Mouse (Mus musculus) limb, embryonic 13.5 days (tissue): ENCODE data around the gene Dnm3. TPM values are rescaled to one million over a fixed set of nuclear protein-coding genes. Genes with fewer than 3 reads are reported as not detected.

Source experiments
- ATAC-seq: fragments of 200-750 bp; cut with Nextera tagmentation; 2 replicates; pipeline ENCODE4 v1.8.0; 2017; ENCODE audit warnings: low read depth, moderate number of reproducible peaks, moderate TSS enrichment; ENCODE audit not compliant: low FRiP score
- H3K27ac ChIP-seq: fragments of 300-500 bp; sonication (generic); 2 replicates; pipeline ENCODE4 v1.5.1; 2015; ENCODE audit warnings: inconsistent platforms, mild to moderate bottlenecking, moderate library complexity
- H3K27me3 ChIP-seq: fragments of 300-500 bp; sonication (generic); 2 replicates; pipeline ENCODE4 v1.6.1; 2015; ENCODE audit warnings: mild to moderate bottlenecking, inconsistent platforms
- H3K36me3 ChIP-seq: fragments of 300-500 bp; sonication (generic); 2 replicates; pipeline ENCODE4 v1.6.1; 2015; ENCODE audit warnings: inconsistent platforms, mild to moderate bottlenecking, moderate library complexity
- H3K4me1 ChIP-seq: fragments of 300-500 bp; sonication (generic); 2 replicates; pipeline ENCODE4 v1.6.1; 2015; ENCODE audit warnings: inconsistent platforms
- H3K4me2 ChIP-seq: fragments of 300-500 bp; sonication (generic); replicated peaks from 2 replicates; pipeline ENCODE4 v1.6.1; 2015; ENCODE audit warnings: inconsistent platforms, mild to moderate bottlenecking, moderate library complexity
- H3K4me3 ChIP-seq: fragments of 300-500 bp; sonication (generic); 2 replicates; pipeline ENCODE4 v1.5.1; 2015; ENCODE audit warnings: moderate library complexity, mild to moderate bottlenecking, inconsistent platforms
- H3K9ac ChIP-seq: fragments of 300-500 bp; sonication (generic); 2 replicates; pipeline ENCODE4 v1.6.1; 2015; ENCODE audit warnings: mild to moderate bottlenecking, inconsistent platforms
- H3K9me3 ChIP-seq: fragments of 300-500 bp; sonication (generic); 2 replicates; pipeline ENCODE4 v1.6.1; 2016; ENCODE audit warnings: inconsistent platforms
- WGBS: fragments of 180-500 bp; shearing (Covaris S2); methylation state at CpG from one replicate; pipeline ENCODE4 v1.1.7; 2015; 5-methylcytosine and 5-hydroxymethylcytosine counted together
- polyA plus RNA-seq: library from polyadenylated mRNA; unstranded; fragments of >200 nt; fragmentation: Nextera tagmentation; extraction: Ambion mirVana; gene quantifications from 2 replicates; pipeline ENCODE4 v1.2.1, GENCODE M21; 2015

The Dnm3 gene
- polyA plus RNA-seq, 1 experiment from 2014 or later: 28.0 TPM

GRCm38 (mm10) chr1:162187352-162188120 is 290.3 kb downstream of the Dnm3 start:
- Histone ChIP-seq H3K4me2 (peak overlapping the region; percentile 46), H3K4me3 (no peak overlapping the region), H3K27me3 (no peaks in the 10 kb centered on the region), H3K4me1 (peaks cover 60% of the 10 kb centered on the region), H3K9ac (peak overlapping the region; percentile 52; the same call in 1 of the 2 replicates), H3K36me3 (no peaks in the 10 kb centered on the region), H3K27ac (peak overlapping the region; percentile 99), H3K9me3 (no peaks in the 10 kb centered on the region)
- WGBS: 12% methylated on average over 8 of the region's 8 CpGs
- ATAC-seq: peak; percentile 60

- Histone ChIP-seq H3K36me3 (no peaks in the 10 kb centered on the region), H3K4me1 (peaks cover 67% of the 10 kb centered on the region), H3K9ac (peak overlapping the region; percentile 52), H3K9me3 (no peaks in the 10 kb centered on the region), H3K4me3 (no peak overlapping the region), H3K4me2 (peak overlapping the region; percentile 46), H3K27me3 (no peaks in the 10 kb centered on the region), H3K27ac (peak overlapping the region; percentile 99)
- 6% methylated on average over 7 of the region's 7 CpGs for WGBS
- ATAC-seq: peak; percentile 48
These were observed 291.1 kb downstream of the Dnm3 start for GRCm38 (mm10) chr1:162186470-162187351.

GRCm38 (mm10) chr1:162184003-162184748 is 293.7 kb downstream of the Dnm3 start:
- WGBS: 17% methylated on average over 14 of the region's 14 CpGs
- Histone ChIP-seq H3K4me3 (0 out of 2 replicates have a peak overlapping the region, but pooled peaks have one; percentile 1), H3K4me1 (peaks cover 83% of the 10 kb centered on the region), H3K4me2 (peak overlapping the region; percentile 38), H3K9ac (0 out of 2 replicates have a peak overlapping the region, but pooled peaks have one; percentile 8), H3K9me3 (no peaks in the 10 kb centered on the region), H3K36me3 (no peaks in the 10 kb centered on the region), H3K27me3 (no peaks in the 10 kb centered on the region), H3K27ac (peak overlapping the region; percentile 96)
- ATAC-seq: peak; percentile 86

GRCm38 (mm10) chr1:162183438-162183837 is 294.4 kb downstream of the Dnm3 start:
- H3K4me3 ChIP-seq: no peak overlapping the region
- WGBS: 27% methylated on average over 3 of the region's 3 CpGs
- no peaks in the 10 kb centered on the region for H3K9me3 ChIP-seq
- H3K4me2 ChIP-seq: peak overlapping the region; percentile 38; the same call in 1 of the 2 replicates
- peak; percentile 2; the same call in 1 of the 2 replicates for ATAC-seq
- no peak overlapping the region for H3K9ac ChIP-seq
- H3K36me3 ChIP-seq: no peaks in the 10 kb centered on the region
- peaks cover 82% of the 10 kb centered on the region for H3K4me1 ChIP-seq
- H3K27me3 ChIP-seq: no peaks in the 10 kb centered on the region
- H3K27ac ChIP-seq: peak overlapping the region; percentile 96

GRCm38 (mm10) chr1:162181187-162181975 is 296.5 kb downstream of the Dnm3 start:
- no peak overlapping the region for H3K4me2 ChIP-seq
- no peaks in the 10 kb centered on the region for H3K36me3 ChIP-seq
- no peaks in the 10 kb centered on the region for H3K9me3 ChIP-seq
- peaks cover 62% of the 10 kb centered on the region for H3K4me1 ChIP-seq
- peak overlapping the region; percentile 63; the same call in 1 of the 2 replicates for H3K27ac ChIP-seq
- H3K27me3 ChIP-seq: no peaks in the 10 kb centered on the region
- no peak overlapping the region for H3K4me3 ChIP-seq
- 70% methylated on average over 7 of the region's 7 CpGs for WGBS
- H3K9ac ChIP-seq: no peak overlapping the region
- ATAC-seq: no peak

- Histone ChIP-seq H3K4me2 (no peak overlapping the region), H3K36me3 (no peaks in the 10 kb centered on the region), H3K4me3 (no peak overlapping the region), H3K27ac (peak overlapping the region; percentile 28; the same call in 1 of the 2 replicates), H3K9ac (no peak overlapping the region), H3K4me1 (peaks cover 52% of the 10 kb centered on the region), H3K9me3 (no peaks in the 10 kb centered on the region), H3K27me3 (no peaks in the 10 kb centered on the region)
- ATAC-seq: no peak
- 40% methylated on average over 7 of the region's 7 CpGs for WGBS
These were observed 297.4 kb downstream of the Dnm3 start for GRCm38 (mm10) chr1:162180451-162180850.

- peak overlapping the region; percentile 65; the same call in 1 of the 2 replicates for H3K27ac ChIP-seq
- ATAC-seq: no peak
- no peaks in the 10 kb centered on the region for H3K27me3 ChIP-seq
- H3K4me3 ChIP-seq: no peak overlapping the region
- no peak overlapping the region for H3K4me2 ChIP-seq
- H3K4me1 ChIP-seq: peaks cover 44% of the 10 kb centered on the region
- no peak overlapping the region for H3K9ac ChIP-seq
- no peaks in the 10 kb centered on the region for H3K9me3 ChIP-seq
- WGBS: 78% methylated on average over 4 of the region's 4 CpGs
- no peaks in the 10 kb centered on the region for H3K36me3 ChIP-seq
These were observed 298.4 kb downstream of the Dnm3 start for GRCm38 (mm10) chr1:162179401-162179800.

- H3K27me3 ChIP-seq: no peaks in the 10 kb centered on the region
- peak overlapping the region; percentile 44; the same call in 1 of the 2 replicates for H3K27ac ChIP-seq
- no peaks in the 10 kb centered on the region for H3K9me3 ChIP-seq
- no peaks in the 10 kb centered on the region for H3K36me3 ChIP-seq
- no peak for ATAC-seq
- no peak overlapping the region for H3K9ac ChIP-seq
- H3K4me3 ChIP-seq: no peak overlapping the region
- H3K4me1 ChIP-seq: peaks cover 5% of the 10 kb centered on the region
- WGBS: 58% methylated on average over 6 of the region's 6 CpGs
- H3K4me2 ChIP-seq: no peak overlapping the region
These were observed 305.0 kb downstream of the Dnm3 start for GRCm38 (mm10) chr1:162172806-162173205.

GRCm38 (mm10) chr1:162163687-162164484 is 313.9 kb downstream of the Dnm3 start:
- peak overlapping the region; percentile 79; the same call in 1 of the 2 replicates for H3K27ac ChIP-seq
- peaks cover 48% of the 10 kb centered on the region for H3K4me1 ChIP-seq
- H3K9me3 ChIP-seq: no peaks in the 10 kb centered on the region
- H3K36me3 ChIP-seq: no peaks in the 10 kb centered on the region
- no peak overlapping the region for H3K4me3 ChIP-seq
- no peaks in the 10 kb centered on the region for H3K27me3 ChIP-seq
- 43% methylated on average over 7 of the region's 7 CpGs for WGBS
- H3K4me2 ChIP-seq: no peak overlapping the region
- 0 out of 2 replicates have a peak, but pooled peaks have one; percentile 57 for ATAC-seq
- H3K9ac ChIP-seq: no peak overlapping the region

- no peak overlapping the region for H3K4me2 ChIP-seq
- H3K36me3 ChIP-seq: no peaks in the 10 kb centered on the region
- H3K27ac ChIP-seq: peak overlapping the region; percentile 79
- peaks cover 59% of the 10 kb centered on the region for H3K4me1 ChIP-seq
- 64% methylated on average over 7 of the region's 7 CpGs for WGBS
- ATAC-seq: no peak
- no peak overlapping the region for H3K4me3 ChIP-seq
- no peaks in the 10 kb centered on the region for H3K27me3 ChIP-seq
- H3K9me3 ChIP-seq: no peaks in the 10 kb centered on the region
- H3K9ac ChIP-seq: no peak overlapping the region
These were observed 315.2 kb downstream of the Dnm3 start for GRCm38 (mm10) chr1:162162677-162163076.
